Mouse (Mus musculus) liver, embryonic 14.5 days (tissue): ENCODE data around the gene Slc9a6. TPM values are rescaled to one million over a fixed set of nuclear protein-coding genes. Genes with fewer than 3 reads are reported as not detected.

Experiments used
- ATAC-seq: fragments of 200-750 bp; cut with Nextera tagmentation; 2 replicates; pipeline ENCODE4 v1.8.0; 2017; ENCODE audit warnings: moderate number of reproducible peaks, mild to moderate bottlenecking, moderate library complexity; ENCODE audit not compliant: insufficient read depth
- DNase-seq, 3 experiments: peaks; one replicate each; pipeline ENCODE4 v3.0.0-alpha.2; 2012 to 2013; ENCODE audit warnings: low read depth in 3 of 3, low spot score in 3 of 3
- H3K27ac ChIP-seq: fragments of 300-500 bp; sonication (generic); 2 replicates; pipeline ENCODE4 v1.5.1; 2014; ENCODE audit warnings: moderate library complexity, mild to moderate bottlenecking, control low read depth, inconsistent platforms
- H3K27me3 ChIP-seq: fragments of 300-500 bp; sonication (generic); 2 replicates; pipeline ENCODE4 v1.6.1; 2014; ENCODE audit warnings: mild to moderate bottlenecking, low read length, moderate library complexity; ENCODE audit not compliant: control insufficient read depth, insufficient read depth
- H3K36me3 ChIP-seq: fragments of 300-500 bp; sonication (generic); replicated peaks from 2 replicates; pipeline ENCODE4 v1.6.1; 2014; ENCODE audit warnings: low read depth; ENCODE audit not compliant: control insufficient read depth, insufficient read depth
- H3K4me1 ChIP-seq, 2 experiments: fragments of 200-500 bp in 1 of 2; fragments of 300-500 bp in 1 of 2; sonication (generic) in 1 of 2; replicated peaks; 2 replicates each; pipeline ENCODE4 v1.6.1; 2012 to 2014; ENCODE audit warnings: antibody characterized with exemption in 1 of 2, inconsistent platforms in 1 of 2, low read length in 1 of 2; ENCODE audit not compliant: control insufficient read depth in 2 of 2, insufficient read depth in 2 of 2
- H3K4me2 ChIP-seq: fragments of 300-500 bp; sonication (generic); 2 replicates; pipeline ENCODE4 v1.6.1; 2014; ENCODE audit warnings: low read depth, mild to moderate bottlenecking, control low read depth, moderate library complexity
- H3K4me3 ChIP-seq, 2 experiments: fragments of 200-500 bp in 1 of 2; fragments of 300-500 bp in 1 of 2; sonication (generic) in 1 of 2; 2 replicates each; pipeline ENCODE4 v1.5.1; 2012 to 2014; ENCODE audit warnings: low read depth in 2 of 2, low read length in 2 of 2, mild to moderate bottlenecking in 2 of 2, control low read depth in 1 of 2, inconsistent platforms in 1 of 2, moderate library complexity in 1 of 2; ENCODE audit not compliant: insufficient read depth in 1 of 2
- H3K9ac ChIP-seq: fragments of 300-500 bp; sonication (generic); replicated peaks from 2 replicates; pipeline ENCODE4 v1.6.1; 2014; ENCODE audit warnings: mild to moderate bottlenecking, control low read depth, moderate library complexity
- H3K9me3 ChIP-seq: fragments of 300-500 bp; sonication (generic); 2 replicates; pipeline ENCODE4 v1.6.1; 2016; ENCODE audit warnings: low read length, mixed read lengths; ENCODE audit not compliant: control insufficient read depth
- CTCF ChIP-seq: IDR thresholded peaks from 2 replicates; pipeline ENCODE4 v1.5.1; 2016; ENCODE audit warnings: antibody characterized with exemption, low read depth, control low read depth
- EP300 ChIP-seq: IDR thresholded peaks from 2 replicates; pipeline ENCODE4 v1.6.1; 2016; ENCODE audit warnings: antibody characterized with exemption, low read depth
- WGBS: fragments of 180-500 bp; shearing (Covaris S2); extraction: QIAGEN DNeasy Blood & Tissue Kit; methylation state at CpG from one replicate; pipeline ENCODE4 v1.1.7; 2014; ENCODE audit not compliant: insufficient replicate concordance; 5-methylcytosine and 5-hydroxymethylcytosine counted together
- polyA plus RNA-seq, 2 experiments: library from polyadenylated mRNA; depleted of rRNA in 1 of 2; stranded (reverse) in 1 of 2; unstranded in 1 of 2; fragments of >200 nt; fragmentation: Nextera tagmentation in 1 of 2; extraction: Ambion mirVana in 1 of 2; gene quantifications; 2 replicates each; pipeline versions ENCODE4 v1.2.1 to v1.2.3; 2012 to 2014

Gene Slc9a6
- polyA plus RNA-seq, 2 experiments: 2.5 to 3.4 TPM

DNA sequence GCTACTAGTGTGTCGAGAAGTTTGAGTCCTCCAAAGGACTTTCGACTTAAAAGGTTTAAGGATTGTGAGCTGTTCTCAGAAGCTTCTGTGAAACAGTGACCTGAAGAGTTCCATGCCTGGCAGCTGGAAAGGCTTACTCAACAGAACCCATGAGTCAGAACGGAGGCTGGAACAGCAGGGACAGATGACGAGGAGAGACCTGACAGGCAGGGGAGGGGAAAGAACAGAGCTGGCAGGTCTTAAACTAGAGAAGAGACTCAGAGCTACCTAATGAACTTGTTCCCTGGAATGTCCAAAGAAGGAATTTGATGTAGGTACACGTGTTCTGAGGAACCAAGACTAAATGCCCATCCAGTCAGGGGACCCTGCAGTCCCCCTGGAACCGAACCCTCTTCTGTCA, 41.3 kb downstream of the Slc9a6 start:
- Histone ChIP-seq H3K9me3 (no peaks in the 10 kb centered on the region), H3K27me3 (no peaks in the 10 kb centered on the region), H3K4me1 (no peaks in the 10 kb centered on the region), H3K4me2 (no peak overlapping the region), H3K36me3 (no peaks in the 10 kb centered on the region), H3K27ac (no peak overlapping the region), H3K9ac (no peak overlapping the region), H3K4me3 (no peak overlapping the region)
- ATAC-seq (no peak), DNase-seq (no peak)
- TF ChIP-seq CTCF (no peak), EP300 (no peak)
- WGBS: 69% methylated on average over 6 of the region's 6 CpGs

DNA sequence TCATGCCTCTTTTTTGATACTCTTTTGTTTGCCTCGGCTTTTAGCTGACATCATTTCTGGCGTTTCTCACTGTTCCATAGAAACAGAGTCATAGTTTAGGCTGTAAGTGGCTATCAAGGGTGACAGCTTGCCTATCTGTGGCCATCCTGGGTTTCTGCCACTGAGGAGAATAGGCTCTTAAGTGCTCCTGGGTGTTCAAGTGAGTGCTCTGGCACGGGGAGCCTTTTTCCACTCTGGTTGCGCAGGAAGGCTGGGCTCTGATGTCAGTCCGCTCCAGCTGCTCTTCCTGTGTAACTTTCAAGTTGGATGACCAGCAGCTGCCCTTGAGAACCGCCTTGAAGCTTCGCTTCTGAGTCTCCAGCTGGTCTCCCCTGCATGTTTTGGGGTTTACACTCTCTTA, 42.2 kb downstream of the Slc9a6 start:
- TF ChIP-seq CTCF: no peak
- no peak for TF ChIP-seq EP300
- DNase-seq: no peak

DNA sequence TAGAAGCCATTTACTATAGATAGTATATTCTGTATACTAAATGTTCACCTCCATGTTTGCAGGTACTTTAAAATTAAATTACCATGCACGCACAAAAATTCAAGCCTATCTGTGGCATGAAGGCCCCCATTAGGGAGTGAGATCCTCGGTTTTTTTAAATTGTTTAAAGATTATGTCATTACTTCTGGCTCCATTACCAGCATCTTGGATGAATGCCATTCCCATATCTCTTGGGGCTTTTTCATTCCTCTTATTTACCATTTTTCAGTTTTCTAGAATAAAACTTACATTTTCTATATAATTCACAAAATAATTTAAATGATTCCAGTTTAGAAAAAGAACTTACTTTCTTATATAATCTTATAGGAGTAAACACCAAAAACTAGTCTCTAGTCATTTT, 46.1 kb downstream of the Slc9a6 start:
- 71% methylated on average over 2 of the region's 2 CpGs for WGBS
- no peak for ATAC-seq
- H3K4me3 ChIP-seq: no peak overlapping the region

More for the DNA sequence above, 42.2 kb downstream of the Slc9a6 start:
- Histone ChIP-seq H3K9me3 (no peaks in the 10 kb centered on the region), H3K9ac (no peak overlapping the region), H3K4me1 (no peaks in the 10 kb centered on the region), H3K36me3 (no peaks in the 10 kb centered on the region), H3K4me2 (no peak overlapping the region), H3K27me3 (no peaks in the 10 kb centered on the region), H3K27ac (no peak overlapping the region), H3K4me3 (no peak overlapping the region)
- no peak for ATAC-seq
- 63% methylated on average over 7 of the region's 7 CpGs for WGBS

DNA sequence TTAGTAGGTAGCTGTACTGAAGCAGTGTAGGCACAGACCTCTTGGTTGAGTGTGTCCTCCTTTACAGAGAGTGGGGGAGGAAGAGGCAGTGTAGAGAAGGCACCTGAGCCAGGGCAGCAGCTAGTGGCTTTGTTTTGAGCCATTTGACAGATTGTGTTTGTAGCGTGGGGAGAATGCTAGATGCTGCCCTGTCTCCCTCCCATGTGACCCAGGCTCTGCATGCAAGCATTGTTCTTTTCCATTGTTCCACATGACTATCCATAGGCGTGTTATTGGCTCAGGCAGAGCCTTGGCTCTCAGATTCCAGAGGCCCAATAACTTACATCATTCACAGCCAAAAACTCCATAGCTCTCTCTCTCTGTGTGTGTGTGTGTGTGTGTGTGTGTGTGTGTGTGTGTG, 49.7 kb downstream of the Slc9a6 start:
- Histone ChIP-seq H3K4me2 (no peak overlapping the region), H3K36me3 (no peaks in the 10 kb centered on the region), H3K27me3 (no peaks in the 10 kb centered on the region), H3K27ac (no peak overlapping the region), H3K9ac (no peak overlapping the region), H3K9me3 (no peaks in the 10 kb centered on the region), H3K4me1 (no peaks in the 10 kb centered on the region), H3K4me3 (no peak overlapping the region)
- no peak for DNase-seq
- TF ChIP-seq EP300 (no peak), CTCF (no peak)
- 32% methylated on average over 2 of the region's 2 CpGs for WGBS
- no peak for ATAC-seq

More for the DNA sequence above, 46.1 kb downstream of the Slc9a6 start:
- H3K9me3 ChIP-seq: no peaks in the 10 kb centered on the region
- no peak overlapping the region for H3K27ac ChIP-seq
- no peak overlapping the region for H3K9ac ChIP-seq
- H3K4me2 ChIP-seq: no peak overlapping the region
- no peaks in the 10 kb centered on the region for H3K36me3 ChIP-seq
- TF ChIP-seq EP300: no peak
- no peak for TF ChIP-seq CTCF
- no peaks in the 10 kb centered on the region for H3K27me3 ChIP-seq
- no peak for DNase-seq
- H3K4me1 ChIP-seq: no peaks in the 10 kb centered on the region

DNA sequence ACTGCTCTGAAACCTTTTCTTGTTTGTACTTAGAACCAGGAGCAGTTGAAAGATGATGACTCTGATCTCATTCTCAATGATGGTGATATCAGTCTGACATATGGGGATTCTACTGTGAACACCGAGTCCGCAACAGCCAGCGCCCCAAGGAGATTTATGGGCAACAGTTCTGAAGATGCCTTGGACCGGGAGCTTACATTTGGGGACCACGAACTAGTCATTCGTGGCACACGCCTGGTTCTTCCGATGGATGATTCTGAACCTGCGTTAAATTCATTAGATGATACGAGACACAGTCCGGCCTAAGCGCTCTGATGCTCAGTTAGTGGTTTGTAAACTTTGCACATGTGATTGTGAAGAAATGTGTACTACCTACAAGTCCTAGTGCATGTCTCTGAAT, 51.6 kb downstream of the Slc9a6 start:
- Histone ChIP-seq H3K9ac (no peak overlapping the region), H3K4me3 (no peak overlapping the region), H3K27ac (no peak overlapping the region), H3K36me3 (no peaks in the 10 kb centered on the region), H3K9me3 (no peaks in the 10 kb centered on the region), H3K4me2 (no peak overlapping the region), H3K27me3 (no peaks in the 10 kb centered on the region), H3K4me1 (no peaks in the 10 kb centered on the region)
- no peak for ATAC-seq
- DNase-seq: no peak
- WGBS: 79% methylated on average over 12 of the region's 12 CpGs
- TF ChIP-seq CTCF: no peak
- no peak for TF ChIP-seq EP300

DNA sequence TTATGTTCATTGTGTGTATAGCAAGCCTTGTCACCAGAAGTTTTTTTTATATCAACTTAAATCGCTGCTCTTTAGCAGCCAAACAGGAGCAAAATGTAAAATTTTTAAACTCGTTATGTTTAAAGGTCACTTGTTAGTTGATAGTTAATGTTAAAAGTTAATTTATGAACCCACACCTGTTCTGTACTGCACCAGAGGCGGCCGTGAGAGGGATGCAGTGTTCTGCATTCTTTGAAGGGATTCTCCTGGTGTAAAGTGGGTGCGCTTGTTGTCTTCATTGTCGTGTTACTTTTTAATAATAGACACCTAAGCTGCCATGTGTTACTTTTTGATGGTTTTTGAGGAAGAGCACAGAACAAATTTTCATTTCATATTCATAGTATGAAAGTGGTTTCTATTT, 52.8 kb downstream of the Slc9a6 start:
- no peaks in the 10 kb centered on the region for H3K36me3 ChIP-seq
- H3K9ac ChIP-seq: no peak overlapping the region
- H3K27ac ChIP-seq: no peak overlapping the region
- H3K9me3 ChIP-seq: no peaks in the 10 kb centered on the region
- ATAC-seq (no peak), DNase-seq (no peak)
- no peaks in the 10 kb centered on the region for H3K27me3 ChIP-seq
- no peaks in the 10 kb centered on the region for H3K4me1 ChIP-seq
- H3K4me3 ChIP-seq: no peak overlapping the region
- WGBS: 73% methylated on average over 6 of the region's 6 CpGs
- TF ChIP-seq CTCF (no peak), EP300 (no peak)
- H3K4me2 ChIP-seq: no peak overlapping the region
